Mouse (Mus musculus) neural tube, embryonic 10.5 days (tissue): Measurements from ENCODE around the gene Vangl2.

ENCODE experiments used
- DNase-seq: peaks from one replicate; pipeline ENCODE4 v3.0.0-alpha.2; 2017; ENCODE audit warnings: low spot score; ENCODE audit errors: extremely low spot score

Vangl2 gene

DNA sequence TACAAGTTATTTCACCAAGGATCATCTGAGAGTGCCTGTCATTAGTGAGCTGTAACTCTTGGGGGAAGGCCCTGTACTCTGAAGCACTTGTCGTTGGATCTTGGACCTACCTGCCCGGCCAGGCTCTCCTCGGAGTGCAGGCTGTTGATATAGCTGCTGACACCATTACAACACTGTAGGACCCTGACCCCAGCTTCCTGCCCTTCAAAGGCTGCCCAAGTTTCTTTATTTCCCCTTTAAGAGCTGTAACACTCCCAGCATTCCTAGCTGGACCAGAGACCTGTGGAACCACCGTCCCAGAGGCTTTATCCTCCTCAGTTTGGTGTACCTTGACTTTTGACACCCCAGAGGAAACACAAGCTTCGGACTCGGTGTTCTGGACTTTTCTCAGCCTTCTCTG, 59.0 kb downstream of the Vangl2 start:
- no peak for DNase-seq

DNA sequence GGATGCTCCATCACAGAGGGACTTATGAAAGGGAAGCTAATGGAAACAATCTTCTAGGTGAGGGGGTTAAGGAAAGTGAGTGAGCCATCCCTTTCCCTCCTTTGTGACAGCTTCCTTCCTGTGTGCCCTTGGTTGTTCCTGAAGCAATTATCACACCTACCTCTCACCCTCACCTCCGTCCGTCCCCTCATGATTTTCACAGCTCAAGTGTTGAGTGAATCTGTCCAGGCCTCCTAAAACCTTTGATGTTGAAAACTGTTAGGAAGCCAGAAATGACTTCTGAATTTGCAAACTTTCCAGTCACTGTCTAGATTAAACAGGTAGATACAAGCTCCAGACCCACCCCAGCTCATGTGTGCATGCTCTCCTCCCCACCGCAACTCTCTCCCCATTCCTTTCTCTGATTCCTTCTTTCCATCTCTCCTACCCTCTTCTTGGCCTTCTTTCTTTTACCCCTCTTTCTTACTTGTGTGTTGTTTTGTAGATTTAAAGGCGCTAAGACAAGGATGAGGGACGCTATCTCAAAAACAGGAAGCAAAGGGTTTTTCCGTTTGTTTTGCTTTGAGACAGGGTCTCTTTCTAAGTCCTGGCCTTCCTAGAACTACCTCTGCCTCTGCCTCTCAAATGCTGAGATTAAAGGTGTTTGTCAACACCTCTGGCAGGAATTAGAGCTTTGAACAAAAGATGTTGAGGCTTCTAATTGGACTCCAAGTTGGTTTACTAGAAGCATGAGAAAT, 62.0 kb downstream of the Vangl2 start:
- no peak for DNase-seq

DNA sequence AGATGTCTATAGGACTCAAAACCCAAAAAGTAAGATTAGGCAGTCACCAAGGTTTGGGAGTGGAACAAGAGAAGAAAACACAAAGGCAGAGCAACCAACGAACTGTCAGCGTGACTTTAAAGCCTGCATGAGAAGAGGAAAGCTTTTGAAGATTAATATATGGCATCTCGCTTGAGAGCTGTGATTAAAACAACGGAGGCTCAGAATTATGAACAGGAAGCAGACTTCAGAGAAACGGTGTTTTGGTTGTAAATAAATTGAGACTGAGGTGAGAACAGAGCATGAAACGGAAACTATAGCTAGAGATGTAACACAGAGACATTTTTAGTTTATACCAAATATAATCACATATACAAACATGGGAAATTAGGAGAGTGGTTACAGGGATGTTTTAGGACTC, 64.6 kb downstream of the Vangl2 start:
- no peak for DNase-seq

DNA sequence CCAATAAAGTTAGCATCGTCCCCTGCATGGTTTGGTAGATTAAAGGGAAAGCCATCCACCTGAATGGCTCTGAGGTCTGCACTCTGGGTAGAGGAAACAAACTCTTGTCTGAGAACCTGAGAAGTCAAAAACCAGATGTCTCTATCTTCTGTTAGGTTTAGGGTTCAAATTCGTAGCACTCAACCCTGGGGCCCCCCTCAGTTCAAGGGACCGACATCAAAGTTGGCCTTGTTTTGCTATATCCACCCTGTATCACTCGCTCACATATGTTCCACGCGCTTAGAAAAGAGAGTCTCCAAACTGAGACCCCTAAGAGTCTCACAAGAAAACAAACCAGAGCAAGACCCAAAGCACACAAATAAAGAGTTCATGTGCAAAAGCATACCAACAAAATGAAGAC, 66.5 kb downstream of the Vangl2 start:
- no peak for DNase-seq

DNA sequence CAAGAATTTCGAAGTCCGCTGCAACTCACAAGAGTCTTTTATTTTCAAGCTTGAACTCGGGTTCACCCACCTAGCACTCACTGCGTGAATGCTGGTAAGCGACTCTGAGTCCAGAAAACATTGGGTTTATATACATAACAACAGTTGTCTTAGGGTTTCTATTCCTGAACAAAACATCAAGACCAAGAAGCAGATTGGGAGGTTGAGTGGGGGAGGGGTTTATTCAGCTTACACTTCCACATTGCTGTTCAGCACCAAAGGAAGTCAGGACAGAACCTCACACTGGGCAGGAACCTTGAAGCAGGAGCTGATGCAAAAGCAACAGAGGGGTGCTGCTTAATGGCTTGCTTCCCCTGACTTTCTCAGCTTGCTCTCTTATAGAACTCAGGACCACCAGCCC, 67.5 kb downstream of the Vangl2 start:
- DNase-seq = no peak

GRCm38 (mm10) chr1:171957411-171957810, 70.8 kb downstream of the Vangl2 start:
- DNase-seq = no peak

GRCm38 (mm10) chr1:171955071-171955470, 73.2 kb downstream of the Vangl2 start:
- no peak for DNase-seq
